Mouse (Mus musculus) embryonic fibroblast, embryonic 13.5 days (primary cell): Measurements from ENCODE around the gene Thsd4.

ENCODE experiments used
- CTCF ChIP-seq: IDR thresholded peaks from 2 replicates; pipeline ENCODE4 v1.5.1; 2011; ENCODE audit warnings: mild to moderate bottlenecking, control low read depth, low read length, moderate library complexity, borderline replicate concordance; ENCODE audit not compliant: insufficient read depth
- POLR2A ChIP-seq: IDR thresholded peaks from 2 replicates; pipeline ENCODE4 v1.6.1; 2011; ENCODE audit warnings: low read depth, mild to moderate bottlenecking, control low read depth, low read length, moderate library complexity

DNA sequence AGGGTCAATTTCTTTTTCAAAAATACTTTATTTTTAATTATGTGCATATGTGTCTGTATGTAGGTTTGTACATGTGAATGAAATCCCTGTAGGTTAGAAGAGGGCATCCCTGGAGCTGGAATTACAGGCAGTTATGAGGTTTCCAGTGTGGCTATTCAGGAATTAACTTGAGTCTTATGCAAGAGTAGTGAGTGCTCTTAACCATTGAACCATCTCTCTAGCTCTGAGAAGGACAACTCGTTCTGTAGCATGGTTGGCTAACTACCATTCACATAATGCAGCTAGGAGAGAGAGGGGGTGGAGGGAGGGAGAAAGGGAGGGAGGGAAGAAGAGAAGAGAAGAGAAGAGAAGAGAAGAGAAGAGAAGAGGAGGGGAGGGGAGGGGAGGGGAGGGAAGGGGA is 444.1 kb downstream of the Thsd4 start:
- TF ChIP-seq POLR2A (no peak), CTCF (no peak)
